Mouse (Mus musculus) ES-Bruce4 (cell line): Measurements from ENCODE around the gene Gm20431.

Source experiments
- CTCF ChIP-seq: IDR thresholded peaks from one replicate; pipeline ENCODE4 v1.8.1; 2011; ENCODE audit warnings: low read depth, low read length
- POLR2A ChIP-seq: IDR thresholded peaks from one replicate; pipeline ENCODE4 v1.8.1; 2011; ENCODE audit warnings: low read length; ENCODE audit not compliant: insufficient read depth

- TF ChIP-seq POLR2A (no peak), CTCF (no peak)
These were observed 705 bp downstream of the Gm20431 start for GRCm38 (mm10) chr2:167660611-167660971.
